9 mouse cellular contexts compared by ENCODE assay signal in genomic region chr15:13067429-13068212, GRCm38 (mm10).
DNase-seq lines count a peak whose midpoint lies in the region; ATAC-seq lines count a peak whose summit lies in the region.
"Had no signal": no experiment of that assay in that cellular context is flagged by ENCODE, and none has a peak within 500 bp of the region (broad histone marks: within the 10 kb centered on the region; RNA-seq: fewer than 3 reads in every experiment).

No protein-coding gene starts in this region.

- no peaks in the 10 kb centered on the region for H3K36me3 ChIP-seq in lung, embryonic 15.5 days
- H3K36me3 ChIP-seq in limb, embryonic 12.5 days: no peaks in the 10 kb centered on the region
- H3K36me3 ChIP-seq in stomach, embryonic 15.5 days: no peaks in the 10 kb centered on the region

- intact Hi-C loops in left cerebral cortex, postnatal 10 days (cut with DNase I): no loop called here

- DNase-seq in embryo, embryonic 10 days (ENCODE audit: low spot score): peak; percentile 11
- no peak for DNase-seq in embryo, embryonic 9.5 days (ENCODE audit: extremely low spot score)
- no peak for DNase-seq in lung, postnatal 14 days
- no peak for DNase-seq in left cerebral cortex, postnatal 10 days (ENCODE audit: extremely low spot score in 1 of 2, low spot score in 2 of 2)
- no peak for DNase-seq in Muller cell, postnatal 12 days (ENCODE audit: inconsistent ontology term)

- H3K27ac ChIP-seq in lung, embryonic 15.5 days: no peak overlapping the region
- 0 out of 2 replicates have a peak overlapping the region, but pooled peaks have one; percentile 12 for H3K27ac ChIP-seq in limb, embryonic 12.5 days
- no peak overlapping the region; the same call in 1 of the 2 replicates for H3K27ac ChIP-seq in stomach, embryonic 15.5 days

- no peak overlapping the region for H3K9ac ChIP-seq in lung, embryonic 15.5 days
- 0 out of 2 replicates have a peak overlapping the region, but pooled peaks have one; percentile 2 for H3K9ac ChIP-seq in limb, embryonic 12.5 days (replicated peaks)
- no peak overlapping the region for H3K9ac ChIP-seq in stomach, embryonic 15.5 days

- H3K4me1 ChIP-seq in lung, embryonic 15.5 days: 0 out of 2 replicates have a peak, but pooled peaks cover 7% of the 10 kb centered on the region
- H3K4me1 ChIP-seq in limb, embryonic 12.5 days (replicated peaks): peaks cover 23% of the 10 kb centered on the region
- peaks cover 5% of the 10 kb centered on the region; the same call in 1 of the 2 replicates for H3K4me1 ChIP-seq in stomach, embryonic 15.5 days

- peak overlapping the region; percentile 55 for H3K4me2 ChIP-seq in lung, embryonic 15.5 days
- peak overlapping the region; percentile 69 for H3K4me2 ChIP-seq in limb, embryonic 12.5 days
- H3K4me2 ChIP-seq in stomach, embryonic 15.5 days: peak overlapping the region; percentile 52

- WGBS in lung, embryonic 15.5 days: 25% methylated on average over 20 of the region's 20 CpGs
- 11% methylated on average over 20 of the region's 20 CpGs for WGBS in limb, embryonic 12.5 days
- 20% methylated on average over 20 of the region's 20 CpGs for WGBS in stomach, embryonic 15.5 days

- no peak; the same call in 1 of the 2 replicates for ATAC-seq in lung, embryonic 15.5 days (ENCODE audit: borderline replicate concordance, extremely low read depth, low FRiP score, low TSS enrichment)
- ATAC-seq in limb, embryonic 12.5 days (ENCODE audit: insufficient number of reproducible peaks, insufficient read depth, low FRiP score, low TSS enrichment, low read depth): peak; percentile 65; the same call in 1 of the 2 replicates
- peak; percentile 39; the same call in 1 of the 2 replicates for ATAC-seq in stomach, embryonic 15.5 days (ENCODE audit: insufficient read depth, low FRiP score, low read depth)

- peak overlapping the region; percentile 27 for H3K4me3 ChIP-seq in lung, embryonic 15.5 days
- H3K4me3 ChIP-seq in limb, embryonic 12.5 days (replicated peaks): peak overlapping the region; percentile 36
- peak overlapping the region; percentile 30 for H3K4me3 ChIP-seq in stomach, embryonic 15.5 days (replicated peaks)
- H3K4me3 ChIP-seq: erythroblast, embryonic 14.5 days had no signal

- H3K9me3 ChIP-seq in lung, embryonic 15.5 days: no peaks in the 10 kb centered on the region
- no peaks in the 10 kb centered on the region for H3K9me3 ChIP-seq in limb, embryonic 12.5 days
- no peaks in the 10 kb centered on the region for H3K9me3 ChIP-seq in stomach, embryonic 15.5 days

- H3K27me3 ChIP-seq in lung, embryonic 15.5 days: no peaks in the 10 kb centered on the region
- H3K27me3 ChIP-seq in limb, embryonic 12.5 days: 0 out of 2 replicates have a peak, but pooled peaks cover 9% of the 10 kb centered on the region
- no peaks in the 10 kb centered on the region for H3K27me3 ChIP-seq in stomach, embryonic 15.5 days (replicated peaks)
